Mouse (Mus musculus): Measurements from ENCODE around the gene Zfp36l2.
A peak's percentile ranks its signal among the peaks of the same experiment; 100 is the strongest.

The Zfp36l2 gene

GRCm38 (mm10) chr17:84179026-84179972, 8.4 kb downstream of the Zfp36l2 start:
- no peak for DNase-seq (ENCODE audit: extremely low read depth, low read depth)

GRCm38 (mm10) chr17:84177481-84177880, 10.3 kb downstream of the Zfp36l2 start:
- DNase-seq (ENCODE audit: extremely low read depth, low read depth): no peak

GRCm38 (mm10) chr17:84176446-84176845, 11.3 kb downstream of the Zfp36l2 start:
- DNase-seq (ENCODE audit: extremely low read depth, low read depth): no peak

- DNase-seq (ENCODE audit: extremely low read depth, low read depth): no peak
Observed at GRCm38 (mm10) chr17:84175196-84175595, 12.6 kb downstream of the Zfp36l2 start.

GRCm38 (mm10) chr17:84167377-84167776, 20.4 kb downstream of the Zfp36l2 start:
- DNase-seq (ENCODE audit: extremely low read depth, low read depth): no peak

- no peak for DNase-seq (ENCODE audit: extremely low read depth, low read depth)
Observed at GRCm38 (mm10) chr17:84166135-84166860, 21.4 kb downstream of the Zfp36l2 start.

- no peak for DNase-seq (ENCODE audit: extremely low read depth, low read depth)
Observed at GRCm38 (mm10) chr17:84165735-84166134, 22.0 kb downstream of the Zfp36l2 start.

GRCm38 (mm10) chr17:84164146-84164545, 23.6 kb downstream of the Zfp36l2 start:
- DNase-seq (ENCODE audit: extremely low read depth, low read depth): no peak

- no peak for DNase-seq (ENCODE audit: extremely low read depth, low read depth)
Observed at GRCm38 (mm10) chr17:84163066-84163785, 24.5 kb downstream of the Zfp36l2 start.

- DNase-seq (ENCODE audit: extremely low read depth, low read depth): no peak
Observed at GRCm38 (mm10) chr17:84162211-84162760, 25.5 kb downstream of the Zfp36l2 start.

GRCm38 (mm10) chr17:84161231-84161854, 26.4 kb downstream of the Zfp36l2 start:
- DNase-seq (ENCODE audit: extremely low read depth, low read depth): no peak

GRCm38 (mm10) chr17:84158891-84159290, 28.9 kb downstream of the Zfp36l2 start:
- DNase-seq (ENCODE audit: extremely low read depth, low read depth): no peak

GRCm38 (mm10) chr17:84158461-84158795, 29.3 kb downstream of the Zfp36l2 start:
- no peak for DNase-seq (ENCODE audit: extremely low read depth, low read depth)

GRCm38 (mm10) chr17:84157743-84158460, 29.8 kb downstream of the Zfp36l2 start:
- no peak for DNase-seq (ENCODE audit: extremely low read depth, low read depth)

- peak; percentile 92 for DNase-seq (ENCODE audit: extremely low read depth, low read depth)
Observed at GRCm38 (mm10) chr17:84156748-84157742, 30.7 kb downstream of the Zfp36l2 start.

- DNase-seq (ENCODE audit: extremely low read depth, low read depth): no peak
Observed at GRCm38 (mm10) chr17:84156227-84156573, 31.5 kb downstream of the Zfp36l2 start.

- no peak for DNase-seq (ENCODE audit: extremely low read depth, low read depth)
Observed at GRCm38 (mm10) chr17:84155516-84156226, 32.1 kb downstream of the Zfp36l2 start.

GRCm38 (mm10) chr17:84155029-84155338, 32.8 kb downstream of the Zfp36l2 start:
- DNase-seq (ENCODE audit: extremely low read depth, low read depth): no peak
